Mouse (Mus musculus) E14TG2a.4 (cell line): ENCODE measurements around the gene Urm1.

Experiments used
- CTCF ChIP-seq: conservative IDR thresholded peaks from 2 replicates; pipeline ENCODE4 v1.5.1; 2014; ENCODE audit warnings: low read length
- NANOG ChIP-seq: IDR thresholded peaks from 2 replicates; pipeline ENCODE4 v1.6.1; 2014; ENCODE audit warnings: borderline replicate concordance, low read length, mixed read lengths

GRCm38 (mm10) chr2:29770162-29770561, 49.7 kb upstream of the Urm1 start:
- TF ChIP-seq CTCF (peak; percentile 59), NANOG (no peak)
